Mouse (Mus musculus) left cerebral cortex, adult 9 months (tissue): ENCODE measurements around the gene Rab40c.
A peak's percentile ranks its signal among the peaks of the same experiment; 100 is the strongest.
"Not testable (repeated sequence)": the region's sequence is repeated elsewhere in the genome, so short reads cannot be mapped to it uniquely, and the experiment has no call there.

Source experiments
- DNase-seq, 2 experiments: peaks; one replicate each; pipeline ENCODE4 v3.0.0; 2022; ENCODE audit warnings: low spot score in 2 of 2

Gene Rab40c

GRCm38 (mm10) chr17:25874721-25875170 is 44.8 kb downstream of the Rab40c start, which contains the start of gene Mettl26:
Gene Mettl26, plus strand, starts transcription at chr17:25875074.
- peak; percentile 81 to 100 for DNase-seq

- no peak for DNase-seq
Observed at GRCm38 (mm10) chr17:25874148-25874720, 45.3 kb downstream of the Rab40c start.

- DNase-seq, result no peak
Observed at GRCm38 (mm10) chr17:25873405-25874147, 46.0 kb downstream of the Rab40c start.

- no peak for DNase-seq
Observed at GRCm38 (mm10) chr17:25872676-25873075, 46.9 kb downstream of the Rab40c start.

- not testable (repeated sequence) for DNase-seq
Observed at GRCm38 (mm10) chr17:25871566-25871965, 48.0 kb downstream of the Rab40c start.

GRCm38 (mm10) chr17:25869954-25870353 is 49.6 kb downstream of the Rab40c start:
- DNase-seq, result no peak

GRCm38 (mm10) chr17:25869498-25869897 is 50.0 kb downstream of the Rab40c start:
- DNase-seq, result no peak

GRCm38 (mm10) chr17:25868601-25869191 is 50.8 kb downstream of the Rab40c start, which contains the start of gene Mcrip2:
Gene Mcrip2, minus strand, starts transcription at chr17:25868764.
- peak; percentile 65 to 75 for DNase-seq

- DNase-seq, result no peak
Observed at GRCm38 (mm10) chr17:25867836-25868600, 51.5 kb downstream of the Rab40c start.

- no peak for DNase-seq
Observed at GRCm38 (mm10) chr17:25867509-25867835, 52.1 kb downstream of the Rab40c start.

- DNase-seq, result no peak
Observed at GRCm38 (mm10) chr17:25866172-25866571, 53.4 kb downstream of the Rab40c start.

GRCm38 (mm10) chr17:25865288-25865687 is 54.2 kb downstream of the Rab40c start:
- no peak for DNase-seq

GRCm38 (mm10) chr17:25864311-25864710 is 55.2 kb downstream of the Rab40c start:
- no peak for DNase-seq

- no peak for DNase-seq
Observed at GRCm38 (mm10) chr17:25863681-25864080, 55.8 kb downstream of the Rab40c start.

GRCm38 (mm10) chr17:25861704-25862612 is 57.6 kb downstream of the Rab40c start:
- DNase-seq, result no peak

GRCm38 (mm10) chr17:25860832-25861703 is 58.5 kb downstream of the Rab40c start, which contains the start of gene Wdr90:
Gene Wdr90, minus strand, starts transcription at chr17:25861501.
- peak; percentile 90 to 92 for DNase-seq

- DNase-seq, result no peak
Observed at GRCm38 (mm10) chr17:25860229-25860628, 59.3 kb downstream of the Rab40c start.

GRCm38 (mm10) chr17:25844396-25844901 is 75.1 kb downstream of the Rab40c start, which contains the start of gene Rhot2:
Gene Rhot2, minus strand, starts transcription at chr17:25844851.
- peak; percentile 83 to 94 for DNase-seq

- peak in 1 of 2 experiments; percentile 34 for DNase-seq
Observed at GRCm38 (mm10) chr17:25843636-25844395, 75.7 kb downstream of the Rab40c start.
